Mouse (Mus musculus): ENCODE data around the gene Cdkl4.
"Not testable (repeated sequence)": the region's sequence is repeated elsewhere in the genome, so short reads cannot be mapped to it uniquely, and the experiment has no call there.

Gene Cdkl4

DNA sequence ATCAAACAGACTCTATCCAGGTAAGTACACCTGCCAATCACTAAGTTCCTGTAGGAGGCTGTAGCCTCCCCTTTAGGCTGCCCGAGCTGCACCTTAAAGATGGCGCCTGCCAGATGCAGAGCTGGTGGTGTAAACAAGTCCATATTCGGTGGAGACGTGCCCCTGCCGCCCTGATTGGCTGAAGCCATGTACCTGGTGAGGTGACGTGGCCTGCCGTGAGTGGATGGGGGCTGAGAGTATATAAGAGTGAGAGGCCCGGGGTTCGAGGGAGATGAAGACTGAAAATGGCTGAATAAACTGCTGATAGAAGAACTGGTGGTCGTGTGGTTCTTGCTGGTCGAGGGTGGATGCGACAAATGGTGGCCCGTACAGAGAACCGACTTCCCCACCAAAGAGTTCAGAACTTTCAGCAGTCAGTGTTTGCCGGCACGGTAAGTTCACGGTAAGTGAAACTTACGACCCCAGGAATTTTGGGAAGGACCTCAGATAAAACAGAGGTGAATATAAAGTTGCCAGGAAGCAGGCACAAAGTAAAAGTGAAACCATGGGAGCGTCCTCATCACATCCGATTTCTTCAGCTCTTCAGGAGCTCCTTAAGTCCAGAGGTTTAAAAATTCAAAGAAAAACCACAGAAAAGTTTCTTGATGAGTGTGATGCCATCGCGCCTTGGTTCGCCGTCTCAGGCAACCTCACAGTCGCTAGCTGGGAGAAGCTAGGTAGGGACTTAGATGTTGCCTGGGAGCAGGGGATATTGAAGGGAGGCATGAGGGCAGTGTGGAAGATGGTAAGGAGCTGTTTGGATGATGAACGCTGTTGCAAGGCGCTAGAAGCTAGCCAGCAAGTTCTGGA, 13.6 kb downstream of the Cdkl4 start:
- DNase-seq (ENCODE audit: low spot score in 2 of 2), result not testable (repeated sequence)

DNA sequence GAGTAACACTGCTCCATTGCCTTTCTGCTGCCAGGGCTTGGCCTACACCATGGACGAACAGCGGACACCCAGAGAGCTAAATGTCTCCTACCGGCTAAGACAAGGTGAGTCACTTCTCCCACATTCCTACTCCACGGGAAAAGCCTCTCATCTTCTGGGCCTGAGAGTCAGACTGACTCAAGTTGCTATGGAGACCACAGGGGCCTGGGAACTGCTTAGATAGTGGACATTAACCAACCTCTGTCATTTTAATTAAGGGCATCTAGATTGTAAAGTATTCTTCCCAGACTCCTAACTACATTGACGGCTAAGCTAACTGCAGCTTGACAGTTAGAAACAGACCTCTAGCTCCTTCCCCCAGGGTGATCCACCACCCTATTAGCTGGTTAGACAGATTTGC, 14.8 kb downstream of the Cdkl4 start:
- DNase-seq (ENCODE audit: low spot score in 2 of 2), result no peak

DNA sequence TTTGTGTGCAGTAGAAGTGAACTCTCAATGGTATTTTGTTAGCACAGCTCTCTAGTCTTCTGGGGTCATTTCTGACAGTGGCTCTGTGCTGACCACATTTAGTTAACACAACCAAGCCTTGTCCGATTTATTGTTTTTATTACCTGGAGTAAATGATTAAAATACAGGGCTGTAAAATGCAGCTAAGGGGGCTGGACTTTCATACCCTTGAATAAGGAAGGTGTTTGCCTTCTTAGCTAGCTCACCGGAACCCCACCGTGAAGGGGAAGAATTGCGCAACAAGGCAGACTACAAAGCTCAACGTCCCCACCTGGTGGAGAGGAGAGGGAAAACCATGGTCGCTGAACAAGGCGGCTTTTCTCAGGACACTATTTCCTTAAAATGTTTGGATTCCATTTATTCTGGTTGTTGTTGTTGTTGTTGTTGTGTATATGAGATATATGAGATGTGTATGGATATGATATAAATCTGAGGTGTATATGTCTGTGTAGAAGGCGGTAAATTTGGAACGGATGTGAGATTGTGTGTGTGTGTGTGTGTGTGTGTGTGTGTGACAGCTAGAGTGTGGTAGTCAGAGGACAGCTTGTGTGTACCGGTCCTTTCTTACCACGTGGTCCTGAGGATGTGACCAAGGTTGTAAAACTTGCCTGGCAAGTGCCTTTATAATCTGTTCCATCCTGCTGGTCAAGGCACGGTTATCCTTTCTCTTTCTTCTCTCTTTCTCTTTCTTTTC, 16.8 kb downstream of the Cdkl4 start:
- peak; percentile 81 to 82 for DNase-seq (ENCODE audit: low spot score in 2 of 2)

DNA sequence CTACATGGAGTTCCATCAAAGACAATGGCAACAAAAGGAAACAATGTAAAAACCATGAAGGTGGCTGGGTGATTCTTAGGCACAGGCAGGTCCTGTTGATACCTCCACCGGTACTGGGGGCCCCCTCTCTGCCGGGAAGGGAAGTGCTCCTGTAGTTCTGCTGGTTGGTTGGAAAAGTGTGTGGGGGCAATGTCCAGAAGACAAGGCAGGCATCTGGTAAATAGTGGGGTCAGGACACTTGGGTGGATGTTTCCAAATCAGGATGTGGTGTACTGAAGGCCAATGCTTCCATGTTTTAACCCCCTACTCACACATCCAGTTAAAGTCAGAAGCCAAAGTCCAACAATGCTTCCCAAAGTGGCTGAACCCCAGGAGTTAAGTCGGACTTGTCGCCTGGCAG, 17.9 kb downstream of the Cdkl4 start:
- no peak for DNase-seq (ENCODE audit: low spot score in 2 of 2)

DNA sequence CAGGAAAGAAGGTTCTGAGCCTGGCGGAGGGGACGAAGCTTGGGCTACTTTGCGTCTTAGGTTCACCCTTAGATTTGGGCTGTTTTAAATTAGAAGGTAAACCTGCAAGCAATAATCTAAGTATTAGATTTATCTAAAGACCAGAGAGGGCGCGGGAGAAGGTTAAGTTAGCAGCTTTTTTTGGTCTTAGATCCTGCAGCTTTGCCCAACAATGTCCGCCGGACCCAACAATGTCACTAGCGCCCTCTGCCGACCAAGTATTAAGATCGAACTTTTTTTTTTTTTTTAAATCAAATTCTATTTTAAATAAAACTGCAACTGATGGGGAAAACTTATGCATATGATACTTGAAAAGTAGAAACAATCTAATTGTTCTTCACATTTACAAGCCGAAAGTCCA, 18.6 kb downstream of the Cdkl4 start:
- DNase-seq (ENCODE audit: low spot score in 2 of 2), result peak; percentile 32 to 38

DNA sequence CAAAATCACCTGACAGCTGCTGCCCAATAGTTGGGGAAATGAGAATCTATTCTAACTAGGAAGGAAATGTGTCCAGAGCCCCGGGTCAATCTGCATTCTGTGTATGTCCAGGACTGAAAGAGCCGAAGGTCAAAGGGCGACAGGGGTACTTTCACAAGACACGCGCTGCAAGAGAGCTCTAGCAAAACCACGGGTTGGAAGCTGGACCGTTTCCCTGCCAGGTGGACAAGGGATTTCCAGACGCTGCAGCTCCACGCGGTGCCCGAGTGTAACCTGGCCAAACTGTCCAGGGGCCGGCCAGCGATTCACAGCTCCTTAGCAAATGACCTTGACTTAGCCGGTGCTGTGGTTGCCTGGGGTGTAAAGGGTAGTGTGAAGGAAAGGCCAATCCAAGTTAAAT, 19.0 kb downstream of the Cdkl4 start:
- no peak for DNase-seq (ENCODE audit: low spot score in 2 of 2)

- no peak for DNase-seq (ENCODE audit: low spot score in 2 of 2)
Observed at GRCm38 (mm10) chr17:80557461-80557860, 20.2 kb downstream of the Cdkl4 start.

- DNase-seq (ENCODE audit: low spot score in 2 of 2), result peak; percentile 78
Observed at GRCm38 (mm10) chr17:80553318-80554270, 24.0 kb downstream of the Cdkl4 start.

- DNase-seq (ENCODE audit: low spot score in 2 of 2), result no peak
Observed at GRCm38 (mm10) chr17:80552653-80553052, 25.0 kb downstream of the Cdkl4 start.

DNA sequence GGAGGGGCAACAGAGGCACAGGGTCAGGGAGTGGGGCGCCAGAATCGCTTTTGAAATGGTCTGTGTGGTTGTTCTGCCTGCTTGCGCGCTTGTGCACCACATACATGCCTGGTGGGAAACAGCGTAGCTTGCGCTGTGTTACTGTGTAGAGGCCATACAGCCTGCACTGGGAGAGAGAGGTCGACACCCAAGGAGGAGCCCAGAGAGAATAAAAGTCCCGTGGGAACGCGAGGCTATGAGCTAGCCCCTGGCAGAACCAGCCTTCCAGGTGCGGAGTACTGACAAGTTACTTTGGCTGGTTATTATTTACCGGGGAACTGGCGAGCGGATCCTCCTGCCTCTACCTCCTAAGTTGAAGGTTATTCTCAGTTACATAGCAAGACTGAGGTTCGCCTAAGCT, 26.6 kb downstream of the Cdkl4 start:
- no peak for DNase-seq (ENCODE audit: low spot score in 2 of 2)

DNA sequence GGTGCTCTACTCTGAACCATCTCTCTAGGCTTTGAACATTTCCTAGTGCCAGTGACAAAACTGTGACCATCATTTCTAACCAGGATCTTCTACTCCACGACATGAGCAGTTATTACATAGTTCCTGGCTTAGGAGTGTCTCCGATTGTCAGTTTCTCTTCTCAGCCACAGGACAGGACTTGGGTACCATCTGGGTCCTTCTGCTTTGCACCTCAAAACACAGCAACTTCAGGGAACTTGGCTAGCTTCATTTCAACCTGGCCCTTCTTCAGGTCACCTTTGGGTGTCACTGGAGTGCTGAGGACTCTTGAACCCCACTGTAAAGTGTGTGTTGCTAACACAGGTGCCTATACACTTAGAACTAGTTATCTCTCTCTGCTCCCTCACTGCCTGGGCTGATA, 30.8 kb downstream of the Cdkl4 start:
- no peak for DNase-seq (ENCODE audit: low spot score in 2 of 2)

DNA sequence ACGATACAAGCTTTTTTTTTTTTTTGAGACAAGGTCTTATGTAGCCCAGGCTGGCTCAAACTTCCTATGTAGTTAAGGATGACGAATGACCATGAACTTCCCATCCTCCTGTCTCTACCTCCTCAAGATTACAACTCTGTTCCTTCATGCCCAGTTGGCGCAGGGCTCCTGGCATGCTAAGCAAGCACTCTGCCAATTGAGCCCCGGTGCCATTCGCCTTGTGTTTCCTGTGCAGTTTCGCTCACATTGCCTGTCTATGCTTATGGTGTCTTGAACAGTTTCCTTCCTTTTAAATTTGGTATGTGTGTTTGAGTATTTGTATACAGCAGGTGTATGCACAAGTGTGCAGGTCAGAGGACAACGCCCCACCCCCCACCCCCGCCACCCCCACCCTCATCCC, 31.4 kb downstream of the Cdkl4 start:
- no peak for DNase-seq (ENCODE audit: low spot score in 2 of 2)

DNA sequence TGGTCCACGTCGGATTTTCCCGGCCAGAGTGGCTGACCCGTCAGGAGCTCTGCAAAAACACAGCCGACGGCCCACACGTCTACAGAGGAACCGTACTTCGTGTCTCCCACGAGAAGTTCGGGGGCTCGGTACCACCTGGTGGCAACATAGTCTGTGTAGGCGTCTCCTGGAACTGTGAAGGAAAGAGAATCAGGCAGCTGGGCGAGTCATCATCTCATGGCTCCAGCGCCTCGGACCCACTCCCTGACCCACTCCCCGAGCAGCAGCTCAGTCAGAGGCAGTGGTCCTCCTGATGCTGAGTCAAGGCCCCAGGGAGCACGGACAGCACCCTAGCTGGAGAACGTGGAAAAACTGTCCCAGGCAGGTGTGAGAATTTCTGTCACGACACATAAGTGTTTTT, 34.0 kb downstream of the Cdkl4 start:
- DNase-seq (ENCODE audit: low spot score in 2 of 2), result no peak

GRCm38 (mm10) chr17:80537136-80537535, 40.5 kb downstream of the Cdkl4 start:
- no peak for DNase-seq (ENCODE audit: low spot score in 2 of 2)

- peak in 1 of 2 experiments; percentile 23 for DNase-seq (ENCODE audit: low spot score in 2 of 2)
Observed at GRCm38 (mm10) chr17:80535633-80536032, 42.0 kb downstream of the Cdkl4 start.

GRCm38 (mm10) chr17:80531351-80531750, 46.3 kb downstream of the Cdkl4 start:
- not testable (repeated sequence) for DNase-seq (ENCODE audit: low spot score in 2 of 2)

DNA sequence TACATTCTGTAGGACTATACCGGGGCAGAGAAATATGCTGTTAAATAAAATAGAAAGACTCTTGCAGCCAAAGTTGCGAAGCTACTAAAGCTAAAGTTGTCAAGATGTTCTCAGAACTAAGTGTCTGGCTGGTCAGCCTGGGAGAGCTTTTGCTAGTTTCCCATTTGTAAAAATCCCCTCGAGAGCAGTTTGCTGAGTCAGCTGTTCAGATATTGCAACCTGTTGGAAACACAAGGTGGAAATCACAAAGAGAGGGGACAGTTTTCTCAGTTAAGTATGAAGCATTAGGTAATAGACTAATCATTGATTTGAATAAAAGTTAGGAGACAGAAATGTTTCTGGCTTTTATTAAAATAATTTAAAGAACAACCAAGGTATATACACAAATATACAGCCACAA, 54.4 kb downstream of the Cdkl4 start:
- DNase-seq (ENCODE audit: low spot score in 2 of 2), result no peak

GRCm38 (mm10) chr17:80522229-80522556, 55.4 kb downstream of the Cdkl4 start:
- DNase-seq (ENCODE audit: low spot score in 2 of 2), result no peak

DNA sequence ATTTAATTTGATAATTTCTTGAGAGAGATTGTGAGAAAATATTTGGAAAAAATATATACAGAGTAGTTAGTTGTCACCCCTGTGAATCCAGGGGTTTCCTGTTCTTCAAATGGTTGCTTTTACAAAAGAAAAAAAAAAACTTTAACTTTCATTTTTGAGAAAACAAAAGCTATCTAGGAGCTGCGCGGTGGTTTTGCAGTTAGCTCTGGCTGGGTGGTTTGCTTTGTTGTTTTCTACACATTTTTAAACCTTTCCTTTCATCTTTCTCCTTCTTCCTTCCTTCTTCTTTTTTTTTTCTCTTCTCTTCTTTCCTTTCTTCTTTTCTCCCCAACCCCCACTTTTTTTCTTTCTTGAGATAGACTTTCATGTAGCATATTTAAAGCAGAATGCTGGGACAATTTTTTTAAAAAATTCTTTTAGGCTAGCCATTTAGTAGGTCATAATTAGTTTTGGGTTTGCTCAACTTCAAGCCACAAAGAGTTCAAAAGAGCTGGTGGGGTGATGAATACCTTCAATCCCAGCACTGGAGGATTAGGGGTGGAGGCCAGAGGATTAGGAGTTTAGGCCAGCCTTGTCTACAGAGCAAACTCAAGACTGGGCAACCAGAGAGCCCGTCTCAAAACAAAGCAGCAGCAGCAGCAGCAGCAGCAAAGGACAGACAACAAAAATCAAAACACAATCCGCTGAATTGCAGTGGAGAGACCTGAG, 55.9 kb downstream of the Cdkl4 start:
- DNase-seq (ENCODE audit: low spot score in 2 of 2), result no peak

DNA sequence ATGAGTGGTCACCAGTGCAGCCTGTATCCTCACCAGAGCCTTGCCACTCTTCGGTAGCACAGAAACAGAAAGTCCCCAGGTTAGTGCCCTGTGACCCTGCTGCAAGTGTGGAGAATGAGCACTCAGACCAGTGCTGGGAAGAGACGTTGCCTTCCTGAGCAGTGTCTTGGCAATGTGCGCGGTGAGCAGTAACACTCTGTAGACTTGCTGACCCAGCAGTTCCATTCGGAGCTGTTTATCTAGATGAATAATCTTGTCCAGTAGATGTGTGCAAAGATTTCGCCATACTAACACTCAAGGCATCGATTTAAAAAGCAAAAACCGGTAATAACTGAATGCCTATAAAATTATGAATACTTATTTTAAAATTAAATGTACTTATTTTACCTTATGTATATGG, 57.1 kb downstream of the Cdkl4 start:
- DNase-seq (ENCODE audit: low spot score in 2 of 2), result no peak

GRCm38 (mm10) chr17:80518811-80519210, 58.8 kb downstream of the Cdkl4 start:
- DNase-seq (ENCODE audit: low spot score in 2 of 2), result no peak

GRCm38 (mm10) chr17:80517244-80517643, 60.4 kb downstream of the Cdkl4 start:
- DNase-seq (ENCODE audit: low spot score in 2 of 2), result no peak
